Mouse (Mus musculus): ENCODE data around the gene Lipc.

Gene Lipc

DNA sequence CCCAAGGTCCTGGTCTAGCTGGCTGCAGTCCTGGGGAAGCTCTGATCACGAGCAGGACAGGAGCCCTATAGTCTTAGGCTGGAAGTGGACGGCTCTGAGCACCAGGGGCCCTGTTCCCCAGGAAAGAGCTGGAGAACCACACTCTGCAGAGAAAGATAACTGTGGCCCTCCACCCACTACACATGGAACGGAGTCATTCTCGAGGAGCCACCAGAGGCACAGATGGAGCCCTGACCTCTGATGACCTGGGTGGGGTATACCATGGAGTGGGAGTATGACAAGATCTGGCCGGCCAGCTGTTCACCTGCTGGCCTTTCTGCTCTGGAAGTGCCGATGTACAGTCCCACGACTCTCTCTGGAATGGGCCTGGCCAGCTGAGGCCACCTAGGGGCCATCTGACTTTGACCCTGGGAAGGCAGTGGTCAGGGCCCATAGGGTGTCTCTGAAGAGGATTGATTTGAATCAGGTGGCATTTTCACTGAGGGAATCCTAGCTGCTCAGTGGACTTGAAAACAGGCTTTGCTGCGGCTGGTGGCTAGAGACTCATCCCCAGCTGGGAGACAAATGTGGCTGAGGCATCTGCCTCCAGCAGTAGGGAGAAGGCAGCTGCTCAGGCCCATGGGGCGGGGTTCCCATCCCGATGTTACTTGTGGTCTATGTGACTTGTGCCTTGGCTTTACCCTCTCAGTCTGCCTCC is 37.2 kb downstream of the Lipc start:
- no peak for DNase-seq (ENCODE audit: low spot score in 2 of 2)

DNA sequence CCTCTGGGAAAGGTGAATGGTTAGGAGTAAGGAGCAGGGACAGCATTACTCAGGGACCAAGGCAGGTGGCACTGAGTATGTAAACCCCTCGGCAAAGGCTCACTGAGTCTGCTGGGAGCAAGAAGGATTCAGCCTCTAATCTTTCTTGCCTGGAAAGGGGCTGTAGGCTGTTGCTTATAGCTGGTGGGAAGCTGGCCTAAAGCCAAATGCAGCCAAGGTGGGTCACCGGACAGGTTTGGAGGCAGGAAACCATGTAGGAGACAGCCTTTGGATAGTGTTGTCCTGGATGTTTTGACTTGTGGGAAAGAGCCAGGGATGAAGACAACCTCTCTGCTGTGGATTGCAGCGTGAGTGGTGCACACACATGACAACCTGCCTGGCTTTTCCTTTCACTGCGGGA is 40.9 kb downstream of the Lipc start:
- DNase-seq (ENCODE audit: low spot score in 2 of 2), result no peak

DNA sequence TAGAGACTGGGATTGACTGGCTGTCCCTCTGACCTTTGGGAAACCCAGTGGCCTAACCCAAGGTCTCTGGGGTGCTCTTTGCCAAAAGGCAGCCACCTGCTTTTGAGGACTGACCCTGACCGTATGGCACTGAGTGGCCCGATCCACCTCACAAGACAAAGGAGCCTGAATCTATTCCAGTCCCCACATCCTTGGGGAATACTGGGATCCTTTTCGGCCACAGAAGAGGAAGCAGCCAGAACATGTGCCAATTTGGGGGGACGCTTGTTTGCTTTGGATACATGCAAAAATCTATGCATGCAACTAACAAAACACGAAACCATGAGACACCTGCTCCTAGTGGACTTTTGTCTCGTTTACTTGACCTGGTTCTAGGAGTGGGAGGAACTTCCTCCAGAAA is 41.7 kb downstream of the Lipc start:
- no peak for DNase-seq (ENCODE audit: low spot score in 2 of 2)

DNA sequence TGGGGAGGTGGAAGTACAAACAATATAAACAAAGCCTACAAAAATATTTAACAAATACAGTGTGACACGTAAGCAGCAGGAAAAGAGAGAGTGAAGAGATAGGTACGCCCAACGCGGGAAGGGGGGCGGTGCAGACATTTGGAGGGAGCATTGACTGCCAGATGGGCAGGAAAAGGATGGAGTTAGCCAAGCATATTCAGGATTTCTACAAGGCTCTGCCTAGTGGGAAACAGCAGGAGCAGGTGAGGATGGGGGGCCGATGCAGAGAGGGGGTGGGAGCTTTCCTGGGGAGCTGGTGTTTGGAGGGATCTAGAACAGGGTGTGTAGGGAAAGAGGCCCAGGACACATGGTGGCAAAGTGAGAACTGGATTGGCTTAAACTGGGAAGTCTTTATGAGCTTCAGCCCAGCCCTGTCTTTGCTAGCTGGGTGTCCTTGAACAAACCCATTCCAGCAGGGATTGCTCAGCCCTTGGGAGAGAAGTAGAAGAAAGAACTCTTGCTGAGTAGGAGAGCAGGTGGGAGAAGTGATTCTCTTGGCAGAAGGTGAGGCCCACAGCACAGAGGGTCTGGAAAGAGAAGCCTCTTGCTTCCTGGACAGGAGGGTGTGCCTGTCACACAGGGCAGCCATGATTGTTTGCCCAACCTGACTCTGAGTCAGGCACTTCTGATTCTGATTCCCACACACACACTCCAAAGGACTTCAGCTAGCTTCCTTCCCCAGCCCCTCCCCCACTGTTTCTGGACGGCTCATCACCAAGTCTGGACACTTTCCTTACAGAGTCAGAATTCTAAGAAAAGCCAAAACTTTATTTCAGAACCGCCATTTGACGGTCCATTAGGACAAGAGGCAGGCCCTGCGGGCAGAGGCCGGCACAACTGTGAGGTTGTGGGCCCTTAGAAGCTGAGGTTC is 49.0 kb downstream of the Lipc start:
- no peak for DNase-seq (ENCODE audit: low spot score in 2 of 2)

- no peak for DNase-seq (ENCODE audit: low spot score in 2 of 2)
Measured at GRCm38 (mm10) chr9:70894201-70894600, 57.8 kb downstream of the Lipc start.

DNA sequence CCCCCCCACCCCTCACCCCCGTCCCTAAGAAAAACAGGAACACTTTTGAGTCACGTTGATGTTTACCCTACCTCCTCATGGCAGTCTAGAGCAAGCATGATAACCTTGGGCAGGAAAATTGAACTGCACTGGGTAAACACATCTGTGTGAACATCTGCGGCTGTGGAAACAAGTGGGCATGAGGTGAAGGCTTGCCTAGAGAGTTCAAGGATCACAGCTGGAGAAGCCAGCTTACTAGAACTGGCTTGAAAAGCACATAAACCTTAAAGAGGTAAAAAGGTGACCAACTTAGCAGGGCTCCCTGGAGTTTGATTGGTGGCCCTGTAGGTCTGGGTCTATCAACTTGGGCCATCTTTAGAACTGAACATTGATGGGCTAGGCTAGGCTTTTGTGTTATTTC is 58.5 kb downstream of the Lipc start:
- no peak for DNase-seq (ENCODE audit: low spot score in 2 of 2)

DNA sequence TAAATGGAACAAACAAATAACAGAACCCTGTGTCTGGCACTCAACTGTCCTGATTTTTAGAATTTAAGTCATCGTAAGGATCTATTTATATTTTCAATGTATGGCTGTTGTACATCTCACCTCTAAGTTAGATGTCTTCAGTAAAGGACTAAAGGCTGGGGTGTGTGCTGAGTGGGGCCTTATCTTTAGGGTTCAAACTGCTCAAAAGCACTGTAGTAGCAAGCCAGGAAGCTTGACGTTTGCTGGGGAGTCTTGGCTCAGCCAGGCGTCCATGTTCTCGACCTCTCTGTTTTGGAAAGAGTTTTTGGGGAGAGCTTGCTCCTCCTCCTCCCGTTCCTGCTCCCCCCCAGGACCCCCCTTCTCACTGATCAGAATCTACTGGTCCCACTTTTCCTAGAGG is 59.4 kb downstream of the Lipc start:
- no peak for DNase-seq (ENCODE audit: low spot score in 2 of 2)

- DNase-seq (ENCODE audit: low spot score in 2 of 2), result peak; percentile 6 to 17
Measured at GRCm38 (mm10) chr9:70891431-70892133, 60.4 kb downstream of the Lipc start.

- no peak for DNase-seq (ENCODE audit: low spot score in 2 of 2)
Measured at GRCm38 (mm10) chr9:70890736-70891135, 61.3 kb downstream of the Lipc start.

DNA sequence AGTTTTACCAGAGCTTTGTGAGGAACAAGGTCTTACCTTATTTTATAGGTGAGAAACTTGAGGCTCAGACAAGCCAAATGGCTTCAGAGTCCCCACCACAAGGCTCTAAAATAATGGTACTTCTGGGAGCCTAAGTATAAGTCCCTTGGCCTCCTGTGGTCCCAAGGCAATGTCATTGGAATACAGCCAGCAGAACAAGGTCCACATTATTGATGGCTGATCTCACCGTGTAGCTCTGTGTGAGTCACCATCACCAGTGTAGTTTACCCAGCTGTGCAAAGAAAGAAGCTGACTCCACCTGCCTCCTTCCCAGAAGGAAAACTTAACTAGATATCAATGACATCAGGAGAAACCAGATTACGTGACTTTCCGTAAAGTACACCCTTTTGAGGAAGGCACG is 63.1 kb downstream of the Lipc start:
- no peak for DNase-seq (ENCODE audit: low spot score in 2 of 2)

GRCm38 (mm10) chr9:70888556-70888955 is 63.5 kb downstream of the Lipc start:
- DNase-seq (ENCODE audit: low spot score in 2 of 2), result no peak

DNA sequence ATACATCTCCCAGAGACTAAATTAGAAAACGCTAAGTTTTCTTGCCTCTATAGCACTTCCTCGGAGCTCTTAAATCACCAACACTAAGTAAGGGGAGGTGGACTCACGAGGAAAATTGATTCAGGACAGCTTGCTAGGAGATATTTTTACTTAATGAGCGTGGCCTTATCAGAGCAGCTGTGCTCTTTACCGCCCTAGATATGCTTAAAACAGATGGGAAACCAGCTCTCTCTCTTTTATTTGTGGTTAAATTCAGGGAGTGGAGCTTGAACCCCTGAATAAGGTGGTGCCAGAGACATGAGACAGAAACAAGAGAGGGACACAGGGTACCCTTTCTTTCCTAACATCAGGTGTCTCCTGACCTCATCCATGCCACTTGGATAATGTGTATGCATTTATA is 70.0 kb downstream of the Lipc start:
- DNase-seq (ENCODE audit: low spot score in 2 of 2), result no peak

GRCm38 (mm10) chr9:70878823-70879222 is 73.2 kb downstream of the Lipc start:
- DNase-seq (ENCODE audit: low spot score in 2 of 2), result no peak

DNA sequence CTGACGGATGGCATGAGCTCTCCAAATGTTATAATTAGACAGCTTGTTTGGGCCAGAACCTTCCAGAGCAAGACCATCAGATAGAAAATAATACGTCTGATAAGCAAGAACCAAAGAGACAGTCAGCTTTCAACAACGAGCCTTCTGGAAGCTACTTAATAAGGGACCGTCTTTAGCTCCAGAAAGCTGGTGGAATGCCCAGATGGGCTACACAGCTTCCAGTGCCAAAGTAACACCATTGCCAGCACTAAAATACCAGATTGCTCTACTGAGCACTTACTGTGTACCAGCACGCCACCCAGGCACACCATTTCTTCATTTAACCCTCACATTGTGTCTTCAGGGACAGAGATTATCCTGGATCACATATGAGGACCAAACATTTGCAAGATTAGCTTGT is 73.9 kb downstream of the Lipc start:
- DNase-seq (ENCODE audit: low spot score in 2 of 2), result no peak

DNA sequence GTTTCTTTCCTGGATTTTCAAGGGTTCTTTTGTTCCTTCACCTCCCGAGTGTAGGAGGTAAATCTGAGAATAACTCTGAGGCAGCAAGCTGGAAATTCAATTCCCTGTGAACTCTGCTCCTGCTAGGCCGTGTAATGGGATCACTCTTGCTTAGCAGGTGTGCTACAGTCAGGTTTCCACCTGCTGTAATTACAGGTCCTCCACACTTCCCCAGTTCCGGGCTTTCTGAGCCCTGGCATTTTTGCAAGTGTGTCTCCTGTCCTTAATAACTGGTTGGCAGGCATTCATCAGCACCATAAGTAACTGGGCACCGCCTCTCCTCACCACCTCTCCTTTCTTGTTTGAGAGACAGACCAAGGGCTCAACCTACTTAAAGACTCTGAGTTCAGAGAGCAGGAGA is 76.5 kb downstream of the Lipc start:
- no peak for DNase-seq (ENCODE audit: low spot score in 2 of 2)

GRCm38 (mm10) chr9:70875059-70875458 is 77.0 kb downstream of the Lipc start:
- no peak for DNase-seq (ENCODE audit: low spot score in 2 of 2)

DNA sequence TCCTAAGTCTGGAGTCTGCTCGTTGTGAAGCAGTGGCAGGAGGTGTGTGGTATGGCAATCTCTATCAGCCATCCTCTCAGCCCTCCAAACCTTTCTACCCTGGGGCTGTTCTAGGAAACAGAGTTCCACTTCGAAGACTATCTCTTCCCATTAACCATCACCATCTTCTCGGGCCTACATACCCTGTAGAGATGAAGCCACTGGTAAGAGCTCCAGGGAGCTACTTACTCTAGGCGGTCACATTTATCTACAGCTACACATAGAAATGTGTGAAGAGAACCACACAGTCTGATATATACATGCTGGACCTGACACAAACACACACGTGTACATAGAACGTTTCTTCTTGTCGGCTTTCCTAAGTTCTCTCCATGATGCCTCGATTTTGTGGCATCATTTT is 79.4 kb downstream of the Lipc start:
- DNase-seq (ENCODE audit: low spot score in 2 of 2), result no peak

GRCm38 (mm10) chr9:70870326-70870725 is 81.7 kb downstream of the Lipc start:
- DNase-seq (ENCODE audit: low spot score in 2 of 2), result no peak

DNA sequence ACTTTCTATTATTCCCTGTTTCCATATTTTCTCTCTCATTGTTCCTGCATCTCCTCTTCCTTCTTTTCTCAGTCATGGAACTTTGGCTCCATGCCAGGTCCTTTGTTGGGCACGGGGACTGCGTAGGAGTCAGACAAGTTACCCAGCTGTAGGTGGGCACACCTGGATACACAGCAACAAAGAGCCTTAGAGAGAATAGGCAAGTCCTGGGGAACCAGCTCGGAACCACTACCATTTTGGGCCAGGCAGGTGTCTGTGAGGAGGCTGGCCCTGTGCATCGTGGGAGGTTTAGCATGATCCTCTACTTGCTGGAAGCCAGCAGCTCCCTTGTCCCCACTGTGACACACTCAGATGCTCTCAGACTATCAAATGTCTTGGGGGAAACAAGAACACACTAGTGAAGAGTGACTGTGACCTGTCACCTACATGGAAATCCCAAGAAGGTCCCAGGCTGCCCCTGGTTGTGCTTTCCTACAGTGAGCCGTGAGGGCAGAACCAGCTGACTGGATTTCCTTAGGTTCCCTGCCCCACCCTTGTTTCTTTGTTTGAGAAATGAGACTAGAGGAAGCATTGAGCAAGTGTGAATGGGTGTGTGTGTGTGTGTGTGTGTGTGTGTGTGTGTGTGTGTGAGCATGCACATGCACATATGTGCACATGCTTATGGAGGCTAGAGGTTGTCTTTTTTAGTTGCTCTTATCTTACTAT is 82.7 kb downstream of the Lipc start:
- no peak for DNase-seq (ENCODE audit: low spot score in 2 of 2)

- no peak for DNase-seq (ENCODE audit: low spot score in 2 of 2)
Measured at GRCm38 (mm10) chr9:70867381-70867780, 84.6 kb downstream of the Lipc start.

DNA sequence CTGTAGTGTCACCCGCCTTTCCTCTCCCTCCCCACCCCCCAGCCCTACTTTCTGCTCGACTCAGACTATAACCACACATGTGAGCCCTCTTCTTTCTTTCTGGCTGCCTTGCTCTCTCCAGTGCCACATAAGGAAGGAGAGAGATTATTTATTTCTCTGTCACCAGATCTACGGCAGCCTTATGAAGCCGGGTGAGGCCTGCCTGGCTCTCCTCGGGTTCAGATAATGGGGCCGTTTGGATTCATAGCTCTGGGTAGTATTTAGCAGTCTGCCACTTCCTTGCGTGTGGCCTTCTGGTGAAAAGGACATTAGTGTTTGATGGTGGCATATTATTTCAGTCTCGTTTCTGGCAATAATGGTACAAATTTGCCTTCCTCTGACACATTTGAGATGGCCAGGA is 88.0 kb downstream of the Lipc start:
- no peak for DNase-seq (ENCODE audit: low spot score in 2 of 2)

DNA sequence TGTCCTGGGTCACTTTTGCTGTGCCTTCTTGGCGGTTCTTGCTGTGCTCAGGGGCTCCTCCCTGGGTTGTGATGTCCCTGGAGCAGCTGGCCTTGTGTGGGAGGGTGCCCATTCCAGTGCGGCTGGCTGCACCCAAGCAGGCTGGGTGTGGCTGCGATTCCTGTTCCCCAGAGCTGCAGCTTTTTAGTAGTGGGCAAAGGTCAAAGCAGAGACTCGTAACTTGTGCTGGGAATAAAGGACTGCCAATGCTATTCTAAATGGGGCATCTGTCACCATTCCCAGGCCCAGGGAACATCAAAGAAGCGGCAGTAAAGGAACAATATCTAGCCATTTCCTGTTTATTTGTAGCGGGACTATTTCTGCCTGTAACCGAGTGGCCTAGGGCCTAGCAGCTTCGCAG is 88.7 kb downstream of the Lipc start:
- no peak for DNase-seq (ENCODE audit: low spot score in 2 of 2)

Measured in thymus, postnatal 10 days (tissue).